Mouse (Mus musculus): ENCODE measurements around the gene Tmcc2. TPM values are rescaled to one million over a fixed set of nuclear protein-coding genes. Genes with fewer than 3 reads are reported as not detected.

Gene Tmcc2
- polyA plus RNA-seq, 1 experiment from 2014 or later = 20.7 TPM

DNA sequence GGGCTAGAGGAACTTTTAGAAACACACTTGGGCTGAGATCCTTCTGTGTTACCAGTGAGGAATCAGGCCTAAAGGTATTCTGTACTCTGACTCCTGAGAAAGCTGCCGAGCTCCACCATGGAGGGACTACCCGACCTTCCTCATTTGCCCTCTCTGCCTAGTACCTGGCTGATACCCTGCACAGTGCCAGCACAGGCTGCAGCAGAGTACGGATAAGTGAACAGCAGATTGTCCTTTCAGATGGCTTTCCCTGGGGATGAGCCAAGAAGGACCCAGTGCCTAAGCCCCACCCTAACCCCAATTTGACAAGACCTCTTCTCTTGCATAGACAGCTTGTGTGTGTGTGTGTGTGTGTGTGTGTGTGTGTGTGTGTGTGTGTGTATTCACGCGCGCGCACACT is 82.4 kb downstream of the Tmcc2 start:
- ATAC-seq (ENCODE audit: low read depth) = no peak
- no peaks in the 10 kb centered on the region for H3K27me3 ChIP-seq (ENCODE audit: control insufficient read depth, insufficient read depth, low read length)
- H3K4me1 ChIP-seq (ENCODE audit: control insufficient read depth, insufficient read depth, low read length) = no peaks in the 10 kb centered on the region
- H3K4me3 ChIP-seq (ENCODE audit: low read depth, low read length) = no peak overlapping the region
- H3K4me2 ChIP-seq (ENCODE audit: low read depth, low read length) = no peak overlapping the region
- no peak overlapping the region for H3K9ac ChIP-seq (replicated peaks; ENCODE audit: low read depth, low read length)
- no peaks in the 10 kb centered on the region for H3K9me3 ChIP-seq (ENCODE audit: control insufficient read depth, low read length)
- WGBS = 79% methylated on average over 7 of the region's 7 CpGs
- H3K36me3 ChIP-seq (ENCODE audit: control insufficient read depth, insufficient read depth, low read length) = no peaks in the 10 kb centered on the region
- no peak overlapping the region for H3K27ac ChIP-seq (ENCODE audit: low read depth, low read length)

DNA sequence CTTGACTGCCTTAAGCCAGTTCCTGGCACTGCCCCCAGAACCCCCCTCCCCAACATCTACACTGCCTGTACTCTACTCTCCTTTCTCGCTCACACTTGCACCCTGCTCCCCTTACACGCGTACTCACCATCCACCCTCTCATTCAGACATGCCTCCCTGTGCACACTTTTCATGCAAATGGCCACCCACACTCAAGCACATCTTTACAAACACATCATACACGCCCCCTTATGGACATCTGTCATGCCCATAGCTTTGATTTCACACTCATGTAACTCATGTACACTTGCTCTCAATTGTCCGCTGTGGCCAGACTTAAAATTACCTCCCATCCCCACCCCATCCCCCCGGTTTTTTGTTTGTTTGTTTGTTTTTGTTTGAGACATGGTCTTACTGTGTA is 83.1 kb downstream of the Tmcc2 start:
- 87% methylated on average over 6 of the region's 6 CpGs for WGBS
- Histone ChIP-seq H3K27ac (ENCODE audit: low read depth, low read length) (no peak overlapping the region), H3K4me1 (ENCODE audit: control insufficient read depth, insufficient read depth, low read length) (no peaks in the 10 kb centered on the region), H3K4me3 (ENCODE audit: low read depth, low read length) (no peak overlapping the region), H3K36me3 (ENCODE audit: control insufficient read depth, insufficient read depth, low read length) (no peaks in the 10 kb centered on the region), H3K27me3 (ENCODE audit: control insufficient read depth, insufficient read depth, low read length) (no peaks in the 10 kb centered on the region), H3K9me3 (ENCODE audit: control insufficient read depth, low read length) (no peaks in the 10 kb centered on the region), H3K9ac (replicated peaks; ENCODE audit: low read depth, low read length) (no peak overlapping the region), H3K4me2 (ENCODE audit: low read depth, low read length) (no peak overlapping the region)
- no peak for ATAC-seq (ENCODE audit: low read depth)

DNA sequence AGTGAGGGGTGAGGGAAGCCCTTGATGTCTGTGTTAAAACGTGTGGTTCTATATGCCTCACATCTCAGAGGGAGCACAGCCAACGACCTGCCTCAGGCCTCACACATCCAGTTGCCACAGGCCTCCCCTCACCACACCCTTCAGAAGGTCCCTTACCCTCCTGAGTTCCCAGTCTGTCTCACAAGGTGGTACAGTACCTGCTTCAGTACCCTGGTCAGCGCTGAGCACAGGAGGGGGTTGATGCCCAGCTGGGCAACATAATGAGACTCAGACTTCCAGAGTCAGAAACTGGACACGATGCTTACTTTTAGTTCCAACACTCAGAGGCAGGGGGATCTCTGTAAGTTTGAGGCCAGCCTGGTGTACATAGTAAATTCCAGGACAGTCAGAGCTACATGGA is 84.3 kb downstream of the Tmcc2 start:
- Histone ChIP-seq H3K27ac (ENCODE audit: low read depth, low read length) (no peak overlapping the region), H3K4me2 (ENCODE audit: low read depth, low read length) (no peak overlapping the region), H3K4me1 (ENCODE audit: control insufficient read depth, insufficient read depth, low read length) (no peaks in the 10 kb centered on the region), H3K9me3 (ENCODE audit: control insufficient read depth, low read length) (no peaks in the 10 kb centered on the region), H3K27me3 (ENCODE audit: control insufficient read depth, insufficient read depth, low read length) (no peaks in the 10 kb centered on the region), H3K9ac (replicated peaks; ENCODE audit: low read depth, low read length) (no peak overlapping the region), H3K36me3 (ENCODE audit: control insufficient read depth, insufficient read depth, low read length) (no peaks in the 10 kb centered on the region), H3K4me3 (ENCODE audit: low read depth, low read length) (no peak overlapping the region)
- WGBS = 30% methylated on average over 4 of the region's 4 CpGs
- no peak for ATAC-seq (ENCODE audit: low read depth)

Other genes starting within 250 kb of the Tmcc2 start
- gene Lemd1, start 199.8 kb downstream of the Tmcc2 start, polyA plus RNA-seq (2014; fragmentation: Nextera tagmentation; extraction: Ambion mirVana) = 21.0 and 25.3 TPM in 2 replicates
- gene AC124108.1, start 199.8 kb downstream of the Tmcc2 start, polyA plus RNA-seq (2014; fragmentation: Nextera tagmentation; extraction: Ambion mirVana) = 3.6 and 3.8 TPM in 2 replicates
- 0.74 and 0.76 TPM in 2 replicates for gene Gm10188, start 161.5 kb downstream of the Tmcc2 start, polyA plus RNA-seq (2014; fragmentation: Nextera tagmentation; extraction: Ambion mirVana)
- gene Klhdc8a, start 92.7 kb downstream of the Tmcc2 start, polyA plus RNA-seq (2014; fragmentation: Nextera tagmentation; extraction: Ambion mirVana) = 6.6 and 8.4 TPM in 2 replicates
- 7.8 and 8.4 TPM in 2 replicates for gene Nuak2, start 75.2 kb downstream of the Tmcc2 start, polyA plus RNA-seq (2014; fragmentation: Nextera tagmentation; extraction: Ambion mirVana)
- gene Dstyk, start 26.3 kb upstream of the Tmcc2 start, polyA plus RNA-seq (2014; fragmentation: Nextera tagmentation; extraction: Ambion mirVana) = 9.5 and 12.7 TPM in 2 replicates
- 41.9 and 52.7 TPM in 2 replicates for gene Rbbp5, start 86.1 kb upstream of the Tmcc2 start, polyA plus RNA-seq (2014; fragmentation: Nextera tagmentation; extraction: Ambion mirVana)
- 0.60 and 1.3 TPM in 2 replicates for gene Tmem81, start 114.9 kb upstream of the Tmcc2 start, polyA plus RNA-seq (2014; fragmentation: Nextera tagmentation; extraction: Ambion mirVana)
- 18.5 and 43.6 TPM in 2 replicates for gene Cntn2, start 152.0 kb upstream of the Tmcc2 start, polyA plus RNA-seq (2014; fragmentation: Nextera tagmentation; extraction: Ambion mirVana)